Mouse (Mus musculus) B cell, adult 2 months (primary cell): Measurements from ENCODE around the gene Tuba1c.
A peak's percentile ranks its signal among the peaks of the same experiment; 100 is the strongest.

Source experiments
- DNase-seq, 2 experiments: peaks; one replicate each; pipeline ENCODE4 v3.0.0; 2022

Gene Tuba1c

GRCm38 (mm10) chr15:98997938-98998774, 31.5 kb upstream of the Tuba1c start:
- DNase-seq, result no peak

- no peak for DNase-seq
These were observed 30.9 kb upstream of the Tuba1c start for GRCm38 (mm10) chr15:98998775-98999157.

GRCm38 (mm10) chr15:99000535-99001283, 29.0 kb upstream of the Tuba1c start:
- DNase-seq, result peak; percentile 72 to 73

- DNase-seq, result no peak
These were observed 28.2 kb upstream of the Tuba1c start for GRCm38 (mm10) chr15:99001451-99001931.

GRCm38 (mm10) chr15:99003600-99003999, 26.1 kb upstream of the Tuba1c start:
- DNase-seq, result no peak

- peak in 1 of 2 experiments; percentile 25 for DNase-seq
These were observed 20.9 kb upstream of the Tuba1c start for GRCm38 (mm10) chr15:99008801-99009241.

- DNase-seq, result no peak
These were observed 18.8 kb upstream of the Tuba1c start for GRCm38 (mm10) chr15:99010896-99011295.

GRCm38 (mm10) chr15:99011946-99012345, 17.7 kb upstream of the Tuba1c start:
- DNase-seq, result no peak

GRCm38 (mm10) chr15:99014496-99015030, 15.1 kb upstream of the Tuba1c start:
- no peak for DNase-seq

GRCm38 (mm10) chr15:99017355-99017761, 12.3 kb upstream of the Tuba1c start:
- no peak for DNase-seq

GRCm38 (mm10) chr15:99017986-99018385, 11.7 kb upstream of the Tuba1c start:
- no peak for DNase-seq

- DNase-seq, result no peak
These were observed 11.1 kb upstream of the Tuba1c start for GRCm38 (mm10) chr15:99018630-99019029.

GRCm38 (mm10) chr15:99019436-99019835, 10.3 kb upstream of the Tuba1c start:
- DNase-seq, result no peak

GRCm38 (mm10) chr15:99020171-99020570, 9.5 kb upstream of the Tuba1c start:
- DNase-seq, result no peak

- DNase-seq, result no peak
These were observed 8.4 kb upstream of the Tuba1c start for GRCm38 (mm10) chr15:99021255-99021654.

GRCm38 (mm10) chr15:99024668-99025314, 4.9 kb upstream of the Tuba1c start:
- DNase-seq, result peak; percentile 88

- no peak for DNase-seq
These were observed 4.3 kb upstream of the Tuba1c start for GRCm38 (mm10) chr15:99025414-99025813.

GRCm38 (mm10) chr15:99026259-99026658, 3.4 kb upstream of the Tuba1c start:
- peak; percentile 62 to 66 for DNase-seq

GRCm38 (mm10) chr15:99027116-99027515, 2.6 kb upstream of the Tuba1c start:
- DNase-seq, result no peak

GRCm38 (mm10) chr15:99028874-99029458, 725 bp upstream of the Tuba1c start:
- no peak for DNase-seq

- peak in 1 of 2 experiments; percentile 47 for DNase-seq
These were observed 1.1 kb downstream of the Tuba1c start for GRCm38 (mm10) chr15:99030585-99031387.

GRCm38 (mm10) chr15:99031388-99031675, 1.6 kb downstream of the Tuba1c start:
- no peak for DNase-seq
